In genomic region chr2:146290366-146290765, GRCm38 (mm10) we compare ENCODE assay signal across 19 mouse cellular contexts.
DNase-seq lines count a peak whose midpoint lies in the region; ATAC-seq and TF ChIP-seq lines count a peak whose summit lies in the region.
"Had no signal": no experiment of that assay in that cellular context is flagged by ENCODE, and none has a peak within 500 bp of the region (broad histone marks: within the 10 kb centered on the region; RNA-seq: fewer than 3 reads in every experiment).

No protein-coding gene starts in this region.

- no peak for TF ChIP-seq CTCF in left cerebral cortex, adult 2 months (IDR thresholded peaks at IDR 0.05)

- peak overlapping the region; percentile 58; the same call in 1 of the 2 replicates for H3K27ac ChIP-seq in neural tube, embryonic 11.5 days (ENCODE audit: low read depth, low read length)
- H3K27ac ChIP-seq in neural tube, embryonic 15.5 days (replicated peaks) = no peak overlapping the region
- peak overlapping the region; percentile 64 for H3K27ac ChIP-seq in hindbrain, embryonic 11.5 days (ENCODE audit: low read depth, low read length)
- H3K27ac ChIP-seq in midbrain, embryonic 13.5 days = peak overlapping the region; percentile 74
- H3K27ac ChIP-seq in left cerebral cortex, adult 2 months = no peak overlapping the region; the same call in 1 of the 2 replicates
- H3K27ac ChIP-seq: gastrocnemius, adult 2 months; heart, embryonic 15.5 days; limb, embryonic 12.5 days; liver, embryonic 15.5 days; stomach, postnatal 0 days had no signal

- H3K4me2 ChIP-seq in neural tube, embryonic 11.5 days (ENCODE audit: low read depth) = no peak overlapping the region
- H3K4me2 ChIP-seq in neural tube, embryonic 15.5 days = no peak overlapping the region
- H3K4me2 ChIP-seq in hindbrain, embryonic 11.5 days (replicated peaks; ENCODE audit: low read depth, low read length) = no peak overlapping the region
- no peak overlapping the region for H3K4me2 ChIP-seq in midbrain, embryonic 13.5 days (replicated peaks)
- H3K4me2 ChIP-seq: heart, embryonic 15.5 days; limb, embryonic 12.5 days; liver, embryonic 15.5 days had no signal

- intact Hi-C loops in left cerebral cortex, adult 2 months (cut with DNase I) = no loop called here

- no peak for DNase-seq in neural tube, embryonic 11.5 days (ENCODE audit: low spot score)
- DNase-seq in hindbrain, embryonic 11.5 days (ENCODE audit: low spot score) = no peak
- DNase-seq in embryo, embryonic 10.5 days (ENCODE audit: low spot score) = no peak
- no peak for DNase-seq in left cerebral cortex, adult 2 months (ENCODE audit: extremely low spot score in 1 of 2, low spot score in 2 of 2)
- no peak for DNase-seq in adrenal gland, adult 18-20 months (ENCODE audit: low spot score in 2 of 2)
- DNase-seq: B cell, adult 2 months; cerebellum, adult 8-10 months; gastrocnemius, adult 2 months; heart, adult 18-20 months; kidney, adult 2 months; lung, postnatal 14 days; thymus, postnatal 25 days had no signal

- no peaks in the 10 kb centered on the region for H3K9me3 ChIP-seq in neural tube, embryonic 11.5 days (ENCODE audit: control insufficient read depth, low read length)
- H3K9me3 ChIP-seq in neural tube, embryonic 15.5 days (replicated peaks) = no peaks in the 10 kb centered on the region
- H3K9me3 ChIP-seq in hindbrain, embryonic 11.5 days (ENCODE audit: control insufficient read depth, low read length) = no peaks in the 10 kb centered on the region
- no peaks in the 10 kb centered on the region for H3K9me3 ChIP-seq in midbrain, embryonic 13.5 days
- H3K9me3 ChIP-seq: heart, embryonic 15.5 days; limb, embryonic 12.5 days; liver, embryonic 15.5 days had no signal

- H3K36me3 ChIP-seq in neural tube, embryonic 11.5 days (ENCODE audit: control insufficient read depth, insufficient read depth, low read length) = no peaks in the 10 kb centered on the region
- no peaks in the 10 kb centered on the region for H3K36me3 ChIP-seq in neural tube, embryonic 15.5 days
- H3K36me3 ChIP-seq in hindbrain, embryonic 11.5 days (ENCODE audit: control insufficient read depth, insufficient read depth, low read length) = no peaks in the 10 kb centered on the region
- H3K36me3 ChIP-seq in midbrain, embryonic 13.5 days = no peaks in the 10 kb centered on the region
- H3K36me3 ChIP-seq: heart, embryonic 15.5 days; limb, embryonic 12.5 days; liver, embryonic 15.5 days had no signal

- 88% methylated on average over 6 of the region's 6 CpGs for WGBS in neural tube, embryonic 11.5 days
- WGBS in neural tube, embryonic 15.5 days = 62% methylated on average over 6 of the region's 6 CpGs
- WGBS in hindbrain, embryonic 11.5 days = 78% methylated on average over 6 of the region's 6 CpGs
- 71% methylated on average over 6 of the region's 6 CpGs for WGBS in midbrain, embryonic 13.5 days

- H3K4me1 ChIP-seq in neural tube, embryonic 11.5 days (ENCODE audit: control insufficient read depth, insufficient read depth, low read length) = peaks cover 12% of the 10 kb centered on the region; the same call in 1 of the 2 replicates
- H3K4me1 ChIP-seq in neural tube, embryonic 15.5 days = peaks cover 14% of the 10 kb centered on the region
- no peaks in the 10 kb centered on the region; the same call in 1 of the 2 replicates for H3K4me1 ChIP-seq in hindbrain, embryonic 11.5 days (replicated peaks; ENCODE audit: control insufficient read depth, insufficient read depth, low read length)
- peaks cover 44% of the 10 kb centered on the region for H3K4me1 ChIP-seq in midbrain, embryonic 13.5 days (replicated peaks)
- H3K4me1 ChIP-seq: heart, embryonic 15.5 days; liver, embryonic 15.5 days had no signal

- ATAC-seq in neural tube, embryonic 11.5 days (ENCODE audit: insufficient read depth, low FRiP score, low TSS enrichment) = peak; percentile 16; the same call in 1 of the 2 replicates
- ATAC-seq in neural tube, embryonic 15.5 days (ENCODE audit: low FRiP score) = no peak
- peak; percentile 51; the same call in 1 of the 2 replicates for ATAC-seq in hindbrain, embryonic 11.5 days (ENCODE audit: low FRiP score)
- peak; percentile 21; the same call in 1 of the 2 replicates for ATAC-seq in midbrain, embryonic 13.5 days

- no peak overlapping the region for H3K4me3 ChIP-seq in neural tube, embryonic 11.5 days (ENCODE audit: low read depth, low read length)
- no peak overlapping the region for H3K4me3 ChIP-seq in neural tube, embryonic 15.5 days (replicated peaks)
- no peak overlapping the region for H3K4me3 ChIP-seq in hindbrain, embryonic 11.5 days (ENCODE audit: low read depth, low read length)
- no peak overlapping the region for H3K4me3 ChIP-seq in midbrain, embryonic 13.5 days (replicated peaks)
- no peak overlapping the region for H3K4me3 ChIP-seq in left cerebral cortex, adult 2 months
- H3K4me3 ChIP-seq: erythroblast, embryonic 14.5 days; gastrocnemius, adult 2 months; heart, embryonic 15.5 days; limb, embryonic 12.5 days; liver, embryonic 15.5 days had no signal

- H3K27me3 ChIP-seq in neural tube, embryonic 11.5 days (ENCODE audit: control insufficient read depth, insufficient read depth, low read length) = no peaks in the 10 kb centered on the region
- no peaks in the 10 kb centered on the region for H3K27me3 ChIP-seq in neural tube, embryonic 15.5 days (replicated peaks)
- H3K27me3 ChIP-seq in hindbrain, embryonic 11.5 days (ENCODE audit: control insufficient read depth, insufficient read depth, low read length) = peaks cover 3% of the 10 kb centered on the region; the same call in 1 of the 2 replicates
- no peaks in the 10 kb centered on the region for H3K27me3 ChIP-seq in midbrain, embryonic 13.5 days
- H3K27me3 ChIP-seq: heart, embryonic 15.5 days; limb, embryonic 12.5 days; liver, embryonic 15.5 days had no signal

- H3K9ac ChIP-seq in neural tube, embryonic 11.5 days (ENCODE audit: low read length) = no peak overlapping the region
- H3K9ac ChIP-seq in neural tube, embryonic 15.5 days (replicated peaks) = no peak overlapping the region
- no peak overlapping the region for H3K9ac ChIP-seq in hindbrain, embryonic 11.5 days (ENCODE audit: low read depth, low read length)
- peak overlapping the region; percentile 29; the same call in 1 of the 2 replicates for H3K9ac ChIP-seq in midbrain, embryonic 13.5 days (replicated peaks)
- H3K9ac ChIP-seq: heart, embryonic 15.5 days; limb, embryonic 12.5 days; liver, embryonic 15.5 days had no signal

Comparison
In these comparisons a context has a peak if more than half of its experiments do, and no peak if none do; other contexts are left out.
1. H3K27ac ChIP-seq: peak in neural tube, embryonic 11.5 days (single experiment), hindbrain, embryonic 11.5 days (single experiment) and midbrain, embryonic 13.5 days (single experiment); none in neural tube, embryonic 15.5 days (single experiment) and left cerebral cortex, adult 2 months (single experiment).